Mouse (Mus musculus): ENCODE measurements around the gene Dnm1l. TPM values are rescaled to one million over a fixed set of nuclear protein-coding genes. Genes with fewer than 3 reads are reported as not detected.
"Not testable (repeated sequence)": the region's sequence is repeated elsewhere in the genome, so short reads cannot be mapped to it uniquely, and the experiment has no call there.

The Dnm1l gene
- total RNA-seq (2017): 103 and 104 TPM in 2 replicates

GRCm38 (mm10) chr16:16358481-16359100 lies at the start of gene Dnm1l:
Gene Dnm1l, minus strand, starts transcription at chr16:16358959.
- peak; percentile 98 for ATAC-seq (replicated peaks; ENCODE audit: low read depth, poor library complexity, severe bottlenecking)

GRCm38 (mm10) chr16:16367217-16367616 lies 8.5 kb upstream of the Dnm1l start:
- not testable (repeated sequence) for ATAC-seq (replicated peaks; ENCODE audit: low read depth, poor library complexity, severe bottlenecking)

GRCm38 (mm10) chr16:16359101-16359482 lies 333 bp upstream of the Dnm1l start:
- ATAC-seq (replicated peaks; ENCODE audit: low read depth, poor library complexity, severe bottlenecking): not testable (repeated sequence)

GRCm38 (mm10) chr16:16357908-16358307 lies 851 bp downstream of the Dnm1l start:
- ATAC-seq (replicated peaks; ENCODE audit: low read depth, poor library complexity, severe bottlenecking): no peak

GRCm38 (mm10) chr16:16346420-16346819 lies 12.3 kb downstream of the Dnm1l start:
- no peak for ATAC-seq (replicated peaks; ENCODE audit: low read depth, poor library complexity, severe bottlenecking)

GRCm38 (mm10) chr16:16325775-16326336 lies 32.9 kb downstream of the Dnm1l start:
- ATAC-seq (replicated peaks; ENCODE audit: low read depth, poor library complexity, severe bottlenecking): no peak

- ATAC-seq (replicated peaks; ENCODE audit: low read depth, poor library complexity, severe bottlenecking): no peak
Observed at GRCm38 (mm10) chr16:16311319-16311718, 47.4 kb downstream of the Dnm1l start.

- no peak for ATAC-seq (replicated peaks; ENCODE audit: low read depth, poor library complexity, severe bottlenecking)
Observed at GRCm38 (mm10) chr16:16303888-16304287, 54.9 kb downstream of the Dnm1l start.

GRCm38 (mm10) chr16:16303138-16303827 lies 55.5 kb downstream of the Dnm1l start:
- ATAC-seq (replicated peaks; ENCODE audit: low read depth, poor library complexity, severe bottlenecking): peak; percentile 31

- peak; percentile 96 for ATAC-seq (replicated peaks; ENCODE audit: low read depth, poor library complexity, severe bottlenecking)
Observed at GRCm38 (mm10) chr16:16302369-16303137, 56.2 kb downstream of the Dnm1l start, which contains the start of gene Yars2. Gene Yars2, plus strand, starts transcription at chr16:16302965.

GRCm38 (mm10) chr16:16273752-16274151 lies 85.0 kb downstream of the Dnm1l start:
- ATAC-seq (replicated peaks; ENCODE audit: low read depth, poor library complexity, severe bottlenecking): no peak

- ATAC-seq (replicated peaks; ENCODE audit: low read depth, poor library complexity, severe bottlenecking): no peak
Observed at GRCm38 (mm10) chr16:16272978-16273377, 85.8 kb downstream of the Dnm1l start.

- no peak for ATAC-seq (replicated peaks; ENCODE audit: low read depth, poor library complexity, severe bottlenecking)
Observed at GRCm38 (mm10) chr16:16262436-16262835, 96.3 kb downstream of the Dnm1l start.

Other genes with a start within 250 kb of the Dnm1l start
- gene Pkp2, start 145.6 kb downstream of the Dnm1l start, total RNA-seq (2017): 0.53 and 1.2 TPM in 2 replicates
- 27.2 and 32.2 TPM in 2 replicates for gene Yars2, start 56.0 kb downstream of the Dnm1l start, total RNA-seq (2017)
- gene Fgd4, start 241.6 kb upstream of the Dnm1l start, total RNA-seq (2017): 15.0 and 16.9 TPM in 2 replicates